Mouse (Mus musculus) myocyte (in vitro differentiated cells): ENCODE measurements around the gene Sec24c. TPM values are rescaled to one million over a fixed set of nuclear protein-coding genes. Genes with fewer than 3 reads are reported as not detected.

Experiments used
- H3K27me3 ChIP-seq: one replicate; pipeline ENCODE4 v1.6.1; 2011; ENCODE audit not compliant: control insufficient read depth, insufficient read depth, insufficient read length
- H3K36me3 ChIP-seq: one replicate; pipeline ENCODE4 v1.6.1; 2011; ENCODE audit not compliant: control insufficient read depth, insufficient read depth
- H3K4me2 ChIP-seq: one replicate; pipeline ENCODE4 v1.6.1; 2011; ENCODE audit warnings: low read depth, control low read depth
- H3K4me3 ChIP-seq: one replicate; pipeline ENCODE4 v1.5.1; 2011; ENCODE audit warnings: mild to moderate bottlenecking, control low read depth, moderate library complexity
- H3K79me2 ChIP-seq: one replicate; pipeline ENCODE4 v1.6.1; 2011; ENCODE audit not compliant: control insufficient read depth, insufficient read depth
- H3ac ChIP-seq: one replicate; pipeline ENCODE4 v1.6.1; 2011; ENCODE audit not compliant: control insufficient read depth, insufficient read length
- CEBPB ChIP-seq: IDR thresholded peaks from 2 replicates; pipeline ENCODE4 v1.6.1; 2011; ENCODE audit warnings: mild to moderate bottlenecking, moderate library complexity; ENCODE audit not compliant: poor library complexity, insufficient read depth, severe bottlenecking
- E2F4 ChIP-seq: IDR thresholded peaks from one replicate; pipeline ENCODE4 v1.6.1; 2011; ENCODE audit warnings: mild to moderate bottlenecking, control low read depth, moderate library complexity; ENCODE audit not compliant: insufficient read depth
- MAX ChIP-seq: IDR thresholded peaks from one replicate; pipeline ENCODE4 v1.6.1; 2011; ENCODE audit warnings: low read depth, mild to moderate bottlenecking, control low read depth
- MYOD1 ChIP-seq, 3 experiments: IDR thresholded peaks; one replicate each; pipeline ENCODE4 v1.6.1; 2011; ENCODE audit warnings: control low read depth in 2 of 3, low read depth in 2 of 3, mild to moderate bottlenecking in 2 of 3, moderate library complexity in 1 of 3; ENCODE audit not compliant: insufficient read length in 2 of 3, control insufficient read depth in 1 of 3
- MYOG ChIP-seq, 3 experiments: IDR thresholded peaks; one replicate each; pipeline ENCODE4 v1.6.1; 2011; ENCODE audit warnings: control low read depth in 2 of 3, low read depth in 2 of 3, mild to moderate bottlenecking in 2 of 3; ENCODE audit not compliant: insufficient read length in 2 of 3, control insufficient read depth in 1 of 3, insufficient read depth in 1 of 3
- POLR2A ChIP-seq: IDR thresholded peaks from one replicate; pipeline ENCODE4 v1.6.1; 2011; ENCODE audit warnings: low read depth, mild to moderate bottlenecking, control low read depth, moderate library complexity; ENCODE audit not compliant: insufficient read length
- POLR2AphosphoS2 ChIP-seq: IDR thresholded peaks from one replicate; pipeline ENCODE4 v1.6.1; 2011; ENCODE audit warnings: low read depth, control low read depth; ENCODE audit not compliant: insufficient read length
- REST ChIP-seq: IDR thresholded peaks from one replicate; pipeline ENCODE4 v1.6.1; 2011; ENCODE audit warnings: mild to moderate bottlenecking, control low read depth, moderate library complexity; ENCODE audit not compliant: insufficient read depth, insufficient read length
- SRF ChIP-seq: IDR thresholded peaks from one replicate; pipeline ENCODE4 v1.6.1; 2011; ENCODE audit warnings: low read depth; ENCODE audit not compliant: control insufficient read depth, insufficient read length
- TCF12 ChIP-seq: IDR thresholded peaks from one replicate; pipeline ENCODE4 v1.6.1; 2011; ENCODE audit warnings: mild to moderate bottlenecking, control low read depth; ENCODE audit not compliant: poor library complexity, insufficient read depth, severe bottlenecking
- TCF3 ChIP-seq: IDR thresholded peaks from one replicate; pipeline ENCODE4 v1.6.1; 2011; ENCODE audit warnings: low read depth, control low read depth; ENCODE audit not compliant: insufficient read length
- USF1 ChIP-seq: IDR thresholded peaks from one replicate; pipeline ENCODE4 v1.6.1; 2011; ENCODE audit warnings: low read depth, mild to moderate bottlenecking, control low read depth, moderate library complexity
- polyA plus RNA-seq: library from polyadenylated mRNA; unstranded; fragments of >200 nt; fragmentation: generic; extraction: Trizol; gene quantifications from one replicate; pipeline ENCODE4 v1.2.1, GENCODE M21; 2012; ENCODE audit warnings: missing spikeins

The Sec24c gene
- polyA plus RNA-seq, 1 experiment: 68.6 TPM

- TF ChIP-seq MYOD1 (IDR thresholded peaks at IDR 0.05; ENCODE audit: control insufficient read depth in 1 of 3, insufficient read length in 2 of 3, low read depth in 2 of 3) (no peak), CEBPB (no peak), REST (no peak), POLR2AphosphoS2 (no peak), TCF3 (no peak), MYOG (IDR thresholded peaks at IDR 0.05; ENCODE audit: control insufficient read depth in 1 of 3, insufficient read depth in 1 of 3, insufficient read length in 2 of 3, low read depth in 2 of 3) (no peak), SRF (no peak), TCF12 (no peak), USF1 (no peak), E2F4 (no peak), MAX (no peak), POLR2A (no peak)
- H3K79me2 ChIP-seq: no peaks in the 10 kb centered on the region
- no peak overlapping the region for H3K4me3 ChIP-seq
- H3K4me2 ChIP-seq: no peak overlapping the region
- peaks cover 20% of the 10 kb centered on the region for H3K36me3 ChIP-seq
- no peak overlapping the region for H3ac ChIP-seq
- H3K27me3 ChIP-seq: no peaks in the 10 kb centered on the region
Measured at GRCm38 (mm10) chr14:20738511-20738910, 64.4 kb downstream of the Sec24c start.

- Histone ChIP-seq H3K4me2 (no peak overlapping the region), H3K27me3 (no peaks in the 10 kb centered on the region), H3K4me3 (no peak overlapping the region), H3ac (no peak overlapping the region), H3K36me3 (peaks cover 16% of the 10 kb centered on the region), H3K79me2 (no peaks in the 10 kb centered on the region)
- TF ChIP-seq E2F4 (no peak), POLR2AphosphoS2 (no peak), TCF3 (no peak), MYOD1 (IDR thresholded peaks at IDR 0.05; ENCODE audit: control insufficient read depth in 1 of 3, insufficient read length in 2 of 3, low read depth in 2 of 3) (no peak), REST (no peak)
Measured at GRCm38 (mm10) chr14:20741301-20741700, 67.2 kb downstream of the Sec24c start.

GRCm38 (mm10) chr14:20743614-20744013 lies 69.5 kb downstream of the Sec24c start:
- Histone ChIP-seq H3K27me3 (no peaks in the 10 kb centered on the region), H3K36me3 (peaks cover 11% of the 10 kb centered on the region), H3K4me3 (no peak overlapping the region), H3K4me2 (no peak overlapping the region), H3ac (no peak overlapping the region), H3K79me2 (no peaks in the 10 kb centered on the region)
- TF ChIP-seq POLR2AphosphoS2: no peak

Other genes with a start within 250 kb of the Sec24c start
- not detected for gene Cfap70, start 222.1 kb upstream of the Sec24c start, polyA plus RNA-seq
- 75.0 TPM for gene Anxa7, start 194.2 kb upstream of the Sec24c start, polyA plus RNA-seq
- 7.2 TPM for gene Mss51, start 177.4 kb upstream of the Sec24c start, polyA plus RNA-seq
- 36.0 TPM for gene Ppp3cb, start 127.7 kb upstream of the Sec24c start, polyA plus RNA-seq
- gene Usp54, start 33.2 kb upstream of the Sec24c start, polyA plus RNA-seq: 2.6 TPM
- gene Myoz1, start 17.8 kb upstream of the Sec24c start, polyA plus RNA-seq: 8.6 TPM
- gene Synpo2l, start 6.0 kb upstream of the Sec24c start, polyA plus RNA-seq: 165 TPM
- 7.2 TPM for gene Fut11, start 20.7 kb downstream of the Sec24c start, polyA plus RNA-seq
- gene Chchd1, start 28.7 kb downstream of the Sec24c start, polyA plus RNA-seq: 111 TPM
- 74.9 TPM for gene Zswim8, start 33.2 kb downstream of the Sec24c start, polyA plus RNA-seq
- gene Ndst2, start 60.3 kb downstream of the Sec24c start, polyA plus RNA-seq: 11.9 TPM
- 57.2 TPM for gene Camk2g, start 119.8 kb downstream of the Sec24c start, polyA plus RNA-seq
- 40.1 TPM for gene Plau, start 162.4 kb downstream of the Sec24c start, polyA plus RNA-seq